Mouse (Mus musculus): ENCODE results near the gene Mob3b. TPM values are rescaled to one million over a fixed set of nuclear protein-coding genes. Genes with fewer than 3 reads are reported as not detected.
"Not testable (repeated sequence)": the region's sequence is repeated elsewhere in the genome, so short reads cannot be mapped to it uniquely, and the experiment has no call there.

Mob3b gene
- polyA plus RNA-seq, 1 experiment from 2014 or later = 11.3 TPM

GRCm38 (mm10) chr4:34907026-34907425 is 250.3 kb downstream of the Mob3b start:
- Histone ChIP-seq H3K9me3 (replicated peaks) (no peaks in the 10 kb centered on the region), H3K27me3 (no peaks in the 10 kb centered on the region), H3K9ac (no peak overlapping the region), H3K27ac (no peak overlapping the region), H3K36me3 (no peaks in the 10 kb centered on the region), H3K4me2 (replicated peaks) (no peak overlapping the region), H3K4me3 (no peak overlapping the region), H3K4me1 (no peaks in the 10 kb centered on the region)
- WGBS = 47% methylated on average over 14 of the region's 14 CpGs
- no peak for ATAC-seq (ENCODE audit: low FRiP score)

- Histone ChIP-seq H3K4me2 (replicated peaks) (no peak overlapping the region), H3K9me3 (replicated peaks) (no peaks in the 10 kb centered on the region), H3K4me1 (no peaks in the 10 kb centered on the region), H3K4me3 (no peak overlapping the region), H3K27ac (no peak overlapping the region), H3K36me3 (no peaks in the 10 kb centered on the region), H3K9ac (no peak overlapping the region), H3K27me3 (no peaks in the 10 kb centered on the region)
- 82% methylated on average over 4 of the region's 4 CpGs for WGBS
- no peak for ATAC-seq (ENCODE audit: low FRiP score)
Observed at GRCm38 (mm10) chr4:34906151-34906550, 251.1 kb downstream of the Mob3b start.

- Histone ChIP-seq H3K4me3 (no peak overlapping the region), H3K4me1 (no peaks in the 10 kb centered on the region), H3K27me3 (no peaks in the 10 kb centered on the region), H3K9ac (no peak overlapping the region), H3K4me2 (replicated peaks) (no peak overlapping the region), H3K27ac (no peak overlapping the region), H3K36me3 (no peaks in the 10 kb centered on the region), H3K9me3 (replicated peaks) (no peaks in the 10 kb centered on the region)
- ATAC-seq (ENCODE audit: low FRiP score) = no peak
- 61% methylated on average over 5 of the region's 5 CpGs for WGBS
Observed at GRCm38 (mm10) chr4:34905396-34905795, 251.9 kb downstream of the Mob3b start.

- 76% methylated on average over 3 of the region's 3 CpGs for WGBS
- not testable (repeated sequence) for H3K9me3 ChIP-seq (replicated peaks); ATAC-seq (ENCODE audit: low FRiP score); H3K36me3 ChIP-seq; H3K9ac ChIP-seq; H3K27me3 ChIP-seq; H3K4me1 ChIP-seq; H3K27ac ChIP-seq; H3K4me3 ChIP-seq; H3K4me2 ChIP-seq (replicated peaks)
Observed at GRCm38 (mm10) chr4:34901582-34901981, 255.7 kb downstream of the Mob3b start.

GRCm38 (mm10) chr4:34901166-34901565 is 256.1 kb downstream of the Mob3b start:
- Histone ChIP-seq H3K4me1 (no peaks in the 10 kb centered on the region), H3K9me3 (replicated peaks) (no peaks in the 10 kb centered on the region), H3K27ac (no peak overlapping the region), H3K36me3 (no peaks in the 10 kb centered on the region), H3K4me3 (no peak overlapping the region), H3K9ac (no peak overlapping the region), H3K27me3 (no peaks in the 10 kb centered on the region), H3K4me2 (replicated peaks) (no peak overlapping the region)
- ATAC-seq (ENCODE audit: low FRiP score) = no peak
- 74% methylated on average over 4 of the region's 4 CpGs for WGBS

- ATAC-seq (ENCODE audit: low FRiP score) = no peak
- H3K27ac ChIP-seq = no peak overlapping the region
- WGBS = 50% methylated on average over 9 of the region's 9 CpGs
Observed at GRCm38 (mm10) chr4:34900155-34900554, 257.1 kb downstream of the Mob3b start.

GRCm38 (mm10) chr4:34899322-34899721 is 258.0 kb downstream of the Mob3b start:
- no peaks in the 10 kb centered on the region for H3K9me3 ChIP-seq (replicated peaks)
- no peak overlapping the region for H3K4me2 ChIP-seq (replicated peaks)
- H3K9ac ChIP-seq = no peak overlapping the region
- H3K4me3 ChIP-seq = no peak overlapping the region
- H3K36me3 ChIP-seq = no peaks in the 10 kb centered on the region
- no peak for ATAC-seq (ENCODE audit: low FRiP score)
- 83% methylated on average over 1 of the region's 1 CpGs for WGBS
- H3K27me3 ChIP-seq = no peaks in the 10 kb centered on the region
- H3K4me1 ChIP-seq = no peaks in the 10 kb centered on the region
- no peak overlapping the region for H3K27ac ChIP-seq

More at GRCm38 (mm10) chr4:34900155-34900554, 257.1 kb downstream of the Mob3b start:
- Histone ChIP-seq H3K4me2 (replicated peaks) (no peak overlapping the region), H3K9ac (no peak overlapping the region), H3K36me3 (no peaks in the 10 kb centered on the region), H3K4me3 (no peak overlapping the region), H3K9me3 (replicated peaks) (no peaks in the 10 kb centered on the region), H3K4me1 (no peaks in the 10 kb centered on the region), H3K27me3 (no peaks in the 10 kb centered on the region)

Other genes with a start within 250 kb of the Mob3b start
- gene Ifnk, start 5.4 kb downstream of the Mob3b start, polyA plus RNA-seq (2016; fragmentation: Nextera tagmentation; extraction: Ambion mirVana) = 0.60 TPM in 1 of 2 replicates, not detected in the other
- gene C9orf72, start 68.7 kb upstream of the Mob3b start, polyA plus RNA-seq (2016; fragmentation: Nextera tagmentation; extraction: Ambion mirVana) = 24.7 and 26.4 TPM in 2 replicates

All from hindbrain, embryonic 12.5 days (tissue).